Mouse (Mus musculus): ENCODE measurements around the gene Atxn2.

Atxn2 gene

GRCm38 (mm10) chr5:121765020-121765419, 53.9 kb downstream of the Atxn2 start:
- no peak for DNase-seq (ENCODE audit: low spot score)

- DNase-seq (ENCODE audit: low spot score) = no peak
These were observed 55.1 kb downstream of the Atxn2 start for GRCm38 (mm10) chr5:121766038-121766773.

GRCm38 (mm10) chr5:121767564-121767963, 56.4 kb downstream of the Atxn2 start:
- no peak for DNase-seq (ENCODE audit: low spot score)

- DNase-seq (ENCODE audit: low spot score) = no peak
These were observed 58.7 kb downstream of the Atxn2 start for GRCm38 (mm10) chr5:121769827-121770226.

GRCm38 (mm10) chr5:121771611-121772010, 60.5 kb downstream of the Atxn2 start:
- no peak for DNase-seq (ENCODE audit: low spot score)

GRCm38 (mm10) chr5:121778485-121779119, 67.5 kb downstream of the Atxn2 start:
- DNase-seq (ENCODE audit: low spot score) = no peak

- DNase-seq (ENCODE audit: low spot score) = no peak
These were observed 69.0 kb downstream of the Atxn2 start for GRCm38 (mm10) chr5:121780180-121780579.

GRCm38 (mm10) chr5:121782467-121782866, 71.3 kb downstream of the Atxn2 start:
- DNase-seq (ENCODE audit: low spot score) = no peak

GRCm38 (mm10) chr5:121783862-121784500, 72.8 kb downstream of the Atxn2 start:
- DNase-seq (ENCODE audit: low spot score) = peak; percentile 81

- DNase-seq (ENCODE audit: low spot score) = no peak
These were observed 79.9 kb downstream of the Atxn2 start for GRCm38 (mm10) chr5:121791026-121791425.

- DNase-seq (ENCODE audit: low spot score) = no peak
These were observed 84.7 kb downstream of the Atxn2 start for GRCm38 (mm10) chr5:121795800-121796199.

GRCm38 (mm10) chr5:121798447-121798846, 87.3 kb downstream of the Atxn2 start:
- no peak for DNase-seq (ENCODE audit: low spot score)

- DNase-seq (ENCODE audit: low spot score) = no peak
These were observed 96.0 kb downstream of the Atxn2 start for GRCm38 (mm10) chr5:121807186-121807585.

GRCm38 (mm10) chr5:121808202-121808601, 97.1 kb downstream of the Atxn2 start:
- DNase-seq (ENCODE audit: low spot score) = no peak

- no peak for DNase-seq (ENCODE audit: low spot score)
These were observed 98.6 kb downstream of the Atxn2 start for GRCm38 (mm10) chr5:121809667-121810224.

GRCm38 (mm10) chr5:121810331-121811151, 99.4 kb downstream of the Atxn2 start:
- no peak for DNase-seq (ENCODE audit: low spot score)

GRCm38 (mm10) chr5:121811485-121811931, 100.4 kb downstream of the Atxn2 start:
- DNase-seq (ENCODE audit: low spot score) = no peak

GRCm38 (mm10) chr5:121812526-121813243, 101.5 kb downstream of the Atxn2 start:
- no peak for DNase-seq (ENCODE audit: low spot score)

- DNase-seq (ENCODE audit: low spot score) = no peak
These were observed 102.6 kb downstream of the Atxn2 start for GRCm38 (mm10) chr5:121813744-121814143.

- DNase-seq (ENCODE audit: low spot score) = no peak
These were observed 103.9 kb downstream of the Atxn2 start for GRCm38 (mm10) chr5:121815067-121815466.

- DNase-seq (ENCODE audit: low spot score) = no peak
These were observed 104.8 kb downstream of the Atxn2 start for GRCm38 (mm10) chr5:121815867-121816380.

Measured in ovary, adult 18-20 months (tissue).